Mouse (Mus musculus): ENCODE data around the gene Col25a1. TPM values are rescaled to one million over a fixed set of nuclear protein-coding genes. Genes with fewer than 3 reads are reported as not detected.

Col25a1 gene
- total and polyA plus RNA-seq, 2 experiments from 2014 or later: 4.2 to 15.7 TPM

DNA sequence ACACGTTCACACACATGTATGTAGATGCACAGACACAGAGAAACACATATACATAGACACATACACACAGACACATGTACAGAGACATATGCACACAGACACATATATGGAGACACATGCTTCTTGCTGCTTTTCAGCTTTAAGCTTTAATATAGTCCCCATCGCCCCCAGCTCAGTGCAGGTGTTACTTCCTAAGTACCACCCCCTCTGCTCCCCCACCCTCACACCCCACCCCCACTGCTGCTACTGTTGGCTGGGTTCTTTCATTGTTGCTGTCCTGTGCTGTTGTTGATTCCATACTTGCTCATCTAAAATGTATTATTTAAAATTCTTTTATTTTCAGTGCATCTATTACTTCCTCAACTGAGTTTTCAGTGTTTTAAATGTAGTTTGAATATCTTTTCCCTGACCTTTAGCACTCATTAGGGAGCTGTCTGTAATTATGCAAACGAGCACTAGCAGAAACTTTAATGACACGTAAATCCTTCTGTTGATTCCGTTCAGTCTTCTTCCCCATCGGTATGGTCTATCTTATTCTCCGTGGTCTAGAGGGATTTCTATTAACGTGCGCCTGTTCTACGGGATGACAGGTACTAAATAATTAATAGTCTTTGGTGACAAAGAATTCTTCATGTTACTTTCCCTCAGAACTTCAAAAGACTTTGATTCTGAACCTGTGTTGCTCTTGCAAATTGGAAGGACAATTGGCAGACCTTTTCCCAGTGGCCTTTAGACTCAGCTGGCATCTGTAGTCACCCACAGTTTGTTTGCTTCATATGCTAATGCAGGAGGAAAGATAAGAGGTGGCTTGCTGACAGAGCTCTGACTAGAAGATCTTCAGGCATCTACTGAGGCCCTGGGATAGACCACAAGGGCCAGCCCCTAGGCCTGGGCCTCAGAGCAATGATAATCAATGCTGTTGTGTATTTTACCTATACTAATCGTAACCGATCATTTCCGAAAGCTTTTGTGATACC, 196.0 kb downstream of the Col25a1 start:
- 62% methylated on average over 13 of the region's 13 CpGs for WGBS
- Histone ChIP-seq H3K27ac (no peak overlapping the region), H3K4me2 (ENCODE audit: low read depth, low read length) (no peak overlapping the region), H3K27me3 (ENCODE audit: insufficient read depth, low read length) (no peaks in the 10 kb centered on the region), H3K36me3 (ENCODE audit: insufficient read depth, low read length) (no peaks in the 10 kb centered on the region), H3K4me1 (ENCODE audit: insufficient read depth, low read length) (no peaks in the 10 kb centered on the region), H3K4me3 (ENCODE audit: low read length) (no peak overlapping the region), H3K9me3 (ENCODE audit: low read length) (no peaks in the 10 kb centered on the region), H3K9ac (replicated peaks; ENCODE audit: low read length) (no peak overlapping the region)
- ATAC-seq: no peak
- no peak for TF ChIP-seq CTCF (IDR thresholded peaks at IDR 0.05; ENCODE audit: low read depth)
- no peak for DNase-seq (ENCODE audit: low spot score)

DNA sequence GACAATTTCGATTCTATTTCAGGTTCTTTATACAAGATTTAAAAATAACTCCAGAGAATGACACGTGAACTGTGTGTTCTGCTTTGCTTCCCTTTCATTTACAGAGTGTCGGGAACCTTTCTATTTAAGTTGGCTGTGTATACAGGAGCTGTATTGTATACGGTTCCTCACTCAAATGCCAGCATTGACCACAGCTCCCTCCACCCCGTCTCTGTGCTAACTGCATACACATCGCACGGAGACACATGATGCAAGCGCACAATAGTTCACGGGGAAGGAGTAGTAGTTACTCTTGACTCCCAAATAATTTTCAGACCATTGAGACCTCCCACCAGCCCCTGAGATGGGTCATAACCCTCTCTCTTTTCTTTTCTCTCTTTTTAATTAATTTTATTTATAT, 197.6 kb downstream of the Col25a1 start:
- no peak overlapping the region for H3K4me3 ChIP-seq (ENCODE audit: low read length)

DNA sequence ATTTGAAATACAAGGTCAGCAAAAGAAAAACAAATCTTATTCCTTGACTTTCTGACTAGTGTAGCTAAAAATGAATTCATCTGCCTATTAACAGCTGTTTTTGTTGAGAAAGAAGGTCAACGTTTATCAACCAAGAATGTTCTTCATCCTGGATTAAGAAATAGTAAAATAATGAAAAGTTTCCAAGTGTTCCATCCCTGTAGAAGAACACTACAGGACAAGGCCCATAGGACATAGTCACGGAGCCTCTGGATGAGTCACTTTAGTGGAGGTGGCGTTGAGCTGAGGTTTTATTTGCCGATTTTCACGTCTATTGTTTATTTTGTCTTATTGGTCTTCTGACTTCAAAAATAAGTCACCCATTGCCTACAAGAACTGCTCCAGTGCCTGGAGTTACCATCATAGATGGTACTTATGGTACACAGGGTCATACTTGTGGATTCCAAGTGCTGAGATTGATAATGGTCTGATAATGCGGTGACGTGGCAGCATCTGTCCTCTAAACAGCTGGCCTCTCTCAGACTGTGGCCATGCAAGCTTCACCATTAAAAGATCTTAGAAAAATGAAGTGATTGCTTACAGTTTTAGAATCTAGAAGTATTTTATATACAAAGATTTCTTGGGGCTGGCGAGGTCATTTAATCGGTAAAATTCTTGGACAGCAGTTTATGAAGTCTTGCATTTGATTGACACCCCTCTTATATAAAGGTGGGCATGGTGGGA, 198.7 kb downstream of the Col25a1 start:
- no peak overlapping the region for H3K4me3 ChIP-seq (ENCODE audit: low read length)
- DNase-seq (ENCODE audit: low spot score) (no peak), ATAC-seq (no peak)
- WGBS: 99% methylated on average over 9 of the region's 9 CpGs
- no peak overlapping the region for H3K27ac ChIP-seq
- no peak overlapping the region for H3K4me2 ChIP-seq (ENCODE audit: low read depth, low read length)
- H3K4me1 ChIP-seq (ENCODE audit: insufficient read depth, low read length): no peaks in the 10 kb centered on the region
- H3K27me3 ChIP-seq (ENCODE audit: insufficient read depth, low read length): no peaks in the 10 kb centered on the region
- TF ChIP-seq CTCF (IDR thresholded peaks at IDR 0.05; ENCODE audit: low read depth): no peak
- H3K9ac ChIP-seq (replicated peaks; ENCODE audit: low read length): no peak overlapping the region
- H3K36me3 ChIP-seq (ENCODE audit: insufficient read depth, low read length): no peaks in the 10 kb centered on the region
- H3K9me3 ChIP-seq (ENCODE audit: low read length): no peaks in the 10 kb centered on the region

More for the DNA sequence above, 197.6 kb downstream of the Col25a1 start:
- Histone ChIP-seq H3K9me3 (ENCODE audit: low read length) (no peaks in the 10 kb centered on the region), H3K9ac (replicated peaks; ENCODE audit: low read length) (no peak overlapping the region), H3K36me3 (ENCODE audit: insufficient read depth, low read length) (no peaks in the 10 kb centered on the region), H3K4me1 (ENCODE audit: insufficient read depth, low read length) (no peaks in the 10 kb centered on the region), H3K27me3 (ENCODE audit: insufficient read depth, low read length) (no peaks in the 10 kb centered on the region), H3K4me2 (ENCODE audit: low read depth, low read length) (no peak overlapping the region), H3K27ac (no peak overlapping the region)
- no peak for TF ChIP-seq CTCF (IDR thresholded peaks at IDR 0.05; ENCODE audit: low read depth)
- DNase-seq (ENCODE audit: low spot score) (no peak), ATAC-seq (no peak)
- WGBS: 86% methylated on average over 9 of the region's 9 CpGs

DNA sequence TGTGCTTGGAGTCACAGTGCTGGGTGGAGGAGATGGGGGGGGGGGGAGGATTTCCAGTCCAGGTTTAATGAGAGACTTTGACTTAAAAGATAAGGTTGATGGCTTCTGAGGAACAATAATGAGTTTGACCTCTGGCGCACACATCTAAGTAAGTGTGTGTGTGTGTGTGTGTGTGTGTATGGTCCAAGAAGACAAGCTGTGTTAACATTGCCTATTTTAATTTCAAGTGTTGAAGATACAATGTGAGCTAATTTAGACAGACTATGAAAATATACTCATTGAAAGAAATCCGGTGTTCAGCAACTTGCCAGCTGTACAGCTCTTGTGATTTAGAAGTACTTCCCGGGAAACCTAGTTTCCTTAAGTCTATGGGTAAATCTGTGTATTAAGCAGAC, 199.3 kb downstream of the Col25a1 start:
- Histone ChIP-seq H3K4me3 (ENCODE audit: low read length) (no peak overlapping the region), H3K4me2 (ENCODE audit: low read depth, low read length) (no peak overlapping the region)
- 92% methylated on average over 3 of the region's 3 CpGs for WGBS

DNA sequence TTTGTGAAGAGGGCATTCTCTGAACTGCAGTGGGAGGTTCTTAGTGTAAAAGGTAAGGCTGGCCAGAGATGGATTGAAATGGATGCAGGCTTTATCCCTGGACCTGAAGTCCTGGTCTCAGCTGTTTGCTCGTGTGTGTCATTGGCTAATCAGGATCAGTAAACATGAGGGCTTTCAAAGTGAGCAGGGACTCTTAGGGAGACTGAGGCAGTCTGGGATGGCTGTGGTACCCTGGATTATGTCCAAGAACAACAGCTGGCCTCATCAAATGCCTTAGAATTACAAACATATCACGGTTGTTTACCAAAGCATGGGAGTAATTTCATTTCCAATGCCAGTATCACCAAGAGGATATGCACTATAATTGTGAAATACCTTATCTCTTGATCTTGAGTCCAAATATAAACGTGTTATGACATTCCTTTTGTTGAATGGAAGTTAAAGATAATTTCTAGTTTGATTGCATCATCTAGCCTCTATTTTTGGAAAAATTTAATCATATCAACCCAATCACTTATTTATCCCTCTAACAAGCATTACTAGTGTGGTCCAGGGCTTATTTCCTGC, 201.1 kb downstream of the Col25a1 start:
- Histone ChIP-seq H3K4me2 (ENCODE audit: low read depth, low read length) (no peak overlapping the region), H3K9me3 (ENCODE audit: low read length) (no peaks in the 10 kb centered on the region), H3K27me3 (ENCODE audit: insufficient read depth, low read length) (no peaks in the 10 kb centered on the region), H3K4me1 (ENCODE audit: insufficient read depth, low read length) (no peaks in the 10 kb centered on the region), H3K27ac (no peak overlapping the region), H3K4me3 (ENCODE audit: low read length) (no peak overlapping the region), H3K36me3 (ENCODE audit: insufficient read depth, low read length) (no peaks in the 10 kb centered on the region), H3K9ac (replicated peaks; ENCODE audit: low read length) (no peak overlapping the region)
- ATAC-seq (no peak), DNase-seq (ENCODE audit: low spot score) (no peak)
- no peak for TF ChIP-seq CTCF (IDR thresholded peaks at IDR 0.05; ENCODE audit: low read depth)
- 45% methylated on average over 3 of the region's 3 CpGs for WGBS

More for the DNA sequence above, 199.3 kb downstream of the Col25a1 start:
- DNase-seq (ENCODE audit: low spot score) (no peak), ATAC-seq (no peak)
- no peaks in the 10 kb centered on the region for H3K27me3 ChIP-seq (ENCODE audit: insufficient read depth, low read length)
- H3K36me3 ChIP-seq (ENCODE audit: insufficient read depth, low read length): no peaks in the 10 kb centered on the region
- no peak for TF ChIP-seq CTCF (IDR thresholded peaks at IDR 0.05; ENCODE audit: low read depth)
- no peaks in the 10 kb centered on the region for H3K9me3 ChIP-seq (ENCODE audit: low read length)
- no peak overlapping the region for H3K9ac ChIP-seq (replicated peaks; ENCODE audit: low read length)
- H3K4me1 ChIP-seq (ENCODE audit: insufficient read depth, low read length): no peaks in the 10 kb centered on the region
- H3K27ac ChIP-seq: no peak overlapping the region

DNA sequence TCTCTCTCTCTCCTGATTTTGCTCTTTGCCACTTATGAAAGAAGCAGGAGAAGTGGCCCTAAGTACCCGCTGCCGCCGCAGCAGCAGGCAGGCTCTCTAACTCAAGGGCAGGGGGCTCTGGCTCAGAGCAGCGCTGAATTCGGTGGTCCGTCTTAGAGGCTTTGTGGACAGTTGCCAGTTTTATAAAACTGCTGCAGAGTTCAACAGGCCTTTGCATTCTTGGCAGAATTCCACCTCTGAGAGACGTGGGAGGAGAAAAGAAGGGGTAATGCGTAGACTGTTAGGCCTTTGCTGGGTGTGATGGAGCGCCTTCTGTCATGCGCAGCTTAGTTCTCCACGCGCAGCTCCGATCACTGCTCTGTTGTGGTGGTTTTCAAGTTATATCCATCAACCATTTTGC, 206.6 kb downstream of the Col25a1 start:
- H3K4me2 ChIP-seq (ENCODE audit: low read depth, low read length): peak overlapping the region; percentile 48
- DNase-seq (ENCODE audit: low spot score) (peak; percentile 86), ATAC-seq (peak; percentile 87)
- no peaks in the 10 kb centered on the region for H3K9me3 ChIP-seq (ENCODE audit: low read length)
- no peaks in the 10 kb centered on the region for H3K4me1 ChIP-seq (ENCODE audit: insufficient read depth, low read length)
- no peak for TF ChIP-seq CTCF (IDR thresholded peaks at IDR 0.05; ENCODE audit: low read depth)
- no peak overlapping the region for H3K27ac ChIP-seq
- 22% methylated on average over 13 of the region's 13 CpGs for WGBS
- H3K9ac ChIP-seq (replicated peaks; ENCODE audit: low read length): 0 out of 2 replicates have a peak overlapping the region, but pooled peaks have one; percentile 13
- no peaks in the 10 kb centered on the region for H3K27me3 ChIP-seq (ENCODE audit: insufficient read depth, low read length)
- no peaks in the 10 kb centered on the region for H3K36me3 ChIP-seq (ENCODE audit: insufficient read depth, low read length)
- H3K4me3 ChIP-seq (ENCODE audit: low read length): peak overlapping the region; percentile 18
